Mouse (Mus musculus): ENCODE results near the gene Eif2ak3. TPM values are rescaled to one million over a fixed set of nuclear protein-coding genes. Genes with fewer than 3 reads are reported as not detected.

Eif2ak3 gene
- polyA plus RNA-seq, 1 experiment from 2014 or later = 10.2 TPM

GRCm38 (mm10) chr6:70910285-70910684, 66.0 kb downstream of the Eif2ak3 start:
- no peaks in the 10 kb centered on the region for H3K9me3 ChIP-seq
- H3K36me3 ChIP-seq = peaks cover 16% of the 10 kb centered on the region
- no peak overlapping the region for H3K4me2 ChIP-seq
- peaks cover 3% of the 10 kb centered on the region; the same call in 1 of the 2 replicates for H3K27me3 ChIP-seq
- H3K27ac ChIP-seq = no peak overlapping the region
- peaks cover 17% of the 10 kb centered on the region for H3K4me1 ChIP-seq
- ATAC-seq (ENCODE audit: insufficient number of reproducible peaks, insufficient read depth, low FRiP score, low TSS enrichment, low read depth) = no peak
- no peak overlapping the region for H3K4me3 ChIP-seq
- no peak overlapping the region for H3K9ac ChIP-seq
- 72% methylated on average over 4 of the region's 4 CpGs for whole genome bisulfite sequencing

DNA sequence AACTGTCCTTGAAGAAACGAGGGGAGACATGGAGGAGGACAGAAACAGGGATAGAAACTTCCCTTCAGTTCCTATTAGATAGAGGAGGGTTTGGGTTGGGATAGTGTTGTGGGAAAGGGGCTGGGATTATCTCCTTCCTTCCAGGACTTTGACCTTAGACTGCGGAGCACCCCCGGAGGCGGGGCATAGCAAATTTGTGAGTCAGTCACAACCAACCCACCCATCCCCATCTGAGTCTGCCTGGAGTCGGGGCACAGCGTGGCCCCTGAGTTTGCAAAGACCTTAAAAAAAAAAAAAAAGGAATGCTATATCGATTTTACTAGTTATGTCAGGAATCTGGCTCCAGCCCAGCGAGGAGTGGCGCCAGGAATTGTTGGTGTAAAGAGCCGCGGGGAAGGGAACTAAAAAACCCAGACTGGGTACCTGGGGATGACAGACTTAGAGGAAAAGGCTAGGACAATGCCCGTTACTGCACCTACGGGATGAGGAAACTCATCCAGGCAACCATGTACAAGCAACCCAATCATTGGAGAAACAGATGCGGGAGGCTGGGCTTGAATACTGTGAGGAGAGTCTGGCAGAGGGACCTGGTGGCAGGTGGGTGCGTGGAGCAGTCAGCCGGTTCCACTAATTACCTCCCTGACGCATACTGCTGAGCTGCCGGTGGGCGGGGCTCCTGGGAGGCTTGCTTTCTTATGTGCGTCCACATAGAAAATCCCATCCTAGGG, 67.5 kb downstream of the Eif2ak3 start:
- peak overlapping the region; percentile 53 for H3K4me2 ChIP-seq
- no peak overlapping the region for H3K9ac ChIP-seq
- ATAC-seq (ENCODE audit: insufficient number of reproducible peaks, insufficient read depth, low FRiP score, low TSS enrichment, low read depth) = no peak
- no peaks in the 10 kb centered on the region for H3K9me3 ChIP-seq
- WGBS = 6% methylated on average over 20 of the region's 20 CpGs
- H3K36me3 ChIP-seq = peaks cover under 1% of the 10 kb centered on the region; the same call in 1 of the 2 replicates
- peaks cover 3% of the 10 kb centered on the region; the same call in 1 of the 2 replicates for H3K27me3 ChIP-seq
- peak overlapping the region; percentile 24 for H3K4me3 ChIP-seq
- peaks cover 17% of the 10 kb centered on the region for H3K4me1 ChIP-seq
- H3K27ac ChIP-seq = no peak overlapping the region

GRCm38 (mm10) chr6:70912396-70912765, 68.1 kb downstream of the Eif2ak3 start:
- no peak for ATAC-seq (ENCODE audit: insufficient number of reproducible peaks, insufficient read depth, low FRiP score, low TSS enrichment, low read depth)
- Histone ChIP-seq H3K4me1 (peaks cover 17% of the 10 kb centered on the region), H3K27ac (no peak overlapping the region), H3K27me3 (peaks cover 3% of the 10 kb centered on the region; the same call in 1 of the 2 replicates), H3K4me2 (peak overlapping the region; percentile 53), H3K36me3 (no peaks in the 10 kb centered on the region), H3K9me3 (no peaks in the 10 kb centered on the region), H3K9ac (no peak overlapping the region), H3K4me3 (no peak overlapping the region)
- WGBS = 44% methylated on average over 7 of the region's 7 CpGs

GRCm38 (mm10) chr6:70918827-70919226, 74.5 kb downstream of the Eif2ak3 start, which contains the start of gene Tex37:
Gene Tex37, minus strand, starts transcription at chr6:70918927.
- no peak for ATAC-seq (ENCODE audit: insufficient number of reproducible peaks, insufficient read depth, low FRiP score, low TSS enrichment, low read depth)
- 83% methylated on average over 3 of the region's 3 CpGs for WGBS

DNA sequence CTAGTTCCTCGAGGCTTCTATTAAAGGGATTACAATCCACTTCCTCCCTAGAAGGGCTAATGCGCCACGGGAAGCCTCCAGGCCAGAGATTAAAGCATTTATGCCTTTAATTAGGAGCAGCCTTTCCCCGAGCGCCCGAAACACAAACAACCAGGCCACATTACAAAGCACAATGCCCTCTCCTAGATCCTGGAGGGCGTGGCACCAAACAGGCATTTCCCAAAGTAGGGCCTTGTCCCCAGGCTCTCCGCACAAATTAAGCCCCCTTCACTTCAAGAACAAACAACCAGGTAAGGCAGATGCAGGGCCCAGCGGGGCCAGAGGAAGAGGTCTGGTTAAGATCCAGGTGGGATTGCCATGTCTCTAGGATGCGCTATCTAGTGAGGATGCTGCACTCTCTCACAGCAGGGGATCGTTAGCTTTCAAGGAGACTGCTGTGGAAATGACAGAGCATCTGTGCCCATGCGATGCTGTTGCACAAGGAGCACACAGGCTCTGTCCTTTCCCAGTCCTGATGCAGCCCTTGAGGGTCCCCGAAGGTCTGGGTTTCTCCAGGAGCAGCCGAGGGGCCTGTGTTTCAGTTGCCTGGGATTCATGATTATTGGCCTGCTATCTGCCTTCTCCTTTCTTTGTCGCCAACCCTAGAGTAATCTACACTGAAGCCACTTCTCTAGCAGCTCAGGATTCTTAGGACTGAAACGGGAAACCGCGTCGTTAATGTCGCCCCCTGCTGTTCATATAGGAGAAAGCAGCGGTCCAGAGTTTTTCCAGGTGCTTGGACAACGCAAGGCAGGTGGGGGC, 77.2 kb downstream of the Eif2ak3 start:
- no peak for ATAC-seq (ENCODE audit: insufficient number of reproducible peaks, insufficient read depth, low FRiP score, low TSS enrichment, low read depth)
- WGBS = 1% methylated on average over 22 of the region's 22 CpGs
- H3K9ac ChIP-seq = peak overlapping the region; percentile 47

More at GRCm38 (mm10) chr6:70918827-70919226, 74.5 kb downstream of the Eif2ak3 start, which contains the start of gene Tex37:
- H3K27me3 ChIP-seq = no peaks in the 10 kb centered on the region
- H3K27ac ChIP-seq = no peak within 1 kb of the TSS
- H3K4me3 ChIP-seq = no peak within 1 kb of the TSS
- no peaks in the 10 kb centered on the region for H3K36me3 ChIP-seq
- H3K9ac ChIP-seq = no peak within 1 kb of the TSS
- H3K4me1 ChIP-seq = peaks cover 13% of the 10 kb centered on the region
- H3K9me3 ChIP-seq = no peaks in the 10 kb centered on the region
- no peak within 1 kb of the TSS for H3K4me2 ChIP-seq

GRCm38 (mm10) chr6:70931801-70932200, 87.5 kb downstream of the Eif2ak3 start:
- ATAC-seq (ENCODE audit: insufficient number of reproducible peaks, insufficient read depth, low FRiP score, low TSS enrichment, low read depth) = no peak
- 83% methylated on average over 2 of the region's 2 CpGs for WGBS
- H3K27ac ChIP-seq = no peak overlapping the region
- no peaks in the 10 kb centered on the region for H3K27me3 ChIP-seq
- no peaks in the 10 kb centered on the region for H3K36me3 ChIP-seq
- no peaks in the 10 kb centered on the region for H3K4me1 ChIP-seq
- H3K9ac ChIP-seq = no peak overlapping the region
- no peaks in the 10 kb centered on the region for H3K9me3 ChIP-seq
- no peak overlapping the region for H3K4me2 ChIP-seq
- H3K4me3 ChIP-seq = no peak overlapping the region

More for the DNA sequence above, 77.2 kb downstream of the Eif2ak3 start:
- H3K4me3 ChIP-seq = peak overlapping the region; percentile 32
- peak overlapping the region; percentile 61 for H3K4me2 ChIP-seq
- peak overlapping the region; percentile 39; the same call in 1 of the 2 replicates for H3K27ac ChIP-seq
- H3K4me1 ChIP-seq = peaks cover 13% of the 10 kb centered on the region
- H3K9me3 ChIP-seq = no peaks in the 10 kb centered on the region
- no peaks in the 10 kb centered on the region for H3K36me3 ChIP-seq
- H3K27me3 ChIP-seq = no peaks in the 10 kb centered on the region

DNA sequence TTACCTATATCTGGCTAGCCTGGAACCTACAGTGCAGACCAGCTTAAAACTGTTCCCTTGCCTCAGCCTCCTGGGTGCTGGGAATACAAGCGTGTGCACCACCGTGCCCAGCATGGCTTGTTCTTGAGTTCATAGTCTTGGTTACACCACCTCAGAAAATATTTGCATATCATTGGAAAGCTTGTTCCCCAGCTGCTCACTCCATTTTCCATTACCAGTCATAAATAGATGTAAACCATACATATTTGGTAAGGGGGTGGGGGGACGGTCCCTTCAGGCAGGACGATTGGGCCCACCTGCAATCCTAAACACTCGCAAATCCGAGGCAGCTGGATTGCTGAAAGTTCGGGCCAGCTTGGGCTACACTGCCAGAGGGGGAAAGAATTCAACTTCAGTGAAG, 109.0 kb downstream of the Eif2ak3 start:
- Histone ChIP-seq H3K4me3 (no peak overlapping the region), H3K36me3 (no peaks in the 10 kb centered on the region), H3K9me3 (no peaks in the 10 kb centered on the region), H3K27me3 (peaks cover 64% of the 10 kb centered on the region), H3K9ac (no peak overlapping the region), H3K27ac (no peak overlapping the region), H3K4me2 (no peak overlapping the region), H3K4me1 (peaks cover 15% of the 10 kb centered on the region)
- no peak for ATAC-seq (ENCODE audit: insufficient number of reproducible peaks, insufficient read depth, low FRiP score, low TSS enrichment, low read depth)
- WGBS = 61% methylated on average over 7 of the region's 7 CpGs

- Histone ChIP-seq H3K27me3 (peaks cover 72% of the 10 kb centered on the region), H3K27ac (no peak overlapping the region), H3K4me3 (no peak overlapping the region), H3K9me3 (no peaks in the 10 kb centered on the region), H3K36me3 (no peaks in the 10 kb centered on the region), H3K4me1 (peaks cover 15% of the 10 kb centered on the region), H3K9ac (no peak overlapping the region), H3K4me2 (no peak overlapping the region)
- 8% methylated on average over 6 of the region's 6 CpGs for WGBS
- no peak for ATAC-seq (ENCODE audit: insufficient number of reproducible peaks, insufficient read depth, low FRiP score, low TSS enrichment, low read depth)
These were observed 109.7 kb downstream of the Eif2ak3 start for GRCm38 (mm10) chr6:70954040-70954439.

Other genes with a start within 250 kb of the Eif2ak3 start
- 3.6 and 4.3 TPM in 2 replicates for gene Rpia, start 52.3 kb upstream of the Eif2ak3 start, polyA plus RNA-seq (2015; fragmentation: Nextera tagmentation; extraction: Ambion mirVana)
- gene Tex37, start 74.4 kb downstream of the Eif2ak3 start, polyA plus RNA-seq (2015; fragmentation: Nextera tagmentation; extraction: Ambion mirVana) = not detected in 2 replicates
- gene Foxi3, start 112.0 kb downstream of the Eif2ak3 start, polyA plus RNA-seq (2015; fragmentation: Nextera tagmentation; extraction: Ambion mirVana) = 1.4 and 1.7 TPM in 2 replicates

Data from embryonic facial prominence, embryonic 13.5 days (tissue).